Mouse (Mus musculus) hindbrain, embryonic 12.5 days (tissue): ENCODE measurements around the gene Runx3. TPM values are rescaled to one million over a fixed set of nuclear protein-coding genes. Genes with fewer than 3 reads are reported as not detected.

ENCODE experiments used
- ATAC-seq: fragments of 200-750 bp; cut with Nextera tagmentation; 2 replicates; pipeline ENCODE4 v1.8.0; 2017; ENCODE audit warnings: moderate TSS enrichment; ENCODE audit not compliant: low FRiP score
- H3K27ac ChIP-seq: fragments of 300-500 bp; sonication (generic); 2 replicates; pipeline ENCODE4 v1.5.1; 2016; ENCODE audit warnings: mild to moderate bottlenecking
- H3K27me3 ChIP-seq: fragments of 300-500 bp; sonication (generic); 2 replicates; pipeline ENCODE4 v1.6.1; 2016; ENCODE audit warnings: mild to moderate bottlenecking
- H3K36me3 ChIP-seq: fragments of 300-500 bp; sonication (generic); 2 replicates; pipeline ENCODE4 v1.6.1; 2016; ENCODE audit warnings: mild to moderate bottlenecking
- H3K4me1 ChIP-seq: fragments of 300-500 bp; sonication (generic); 2 replicates; pipeline ENCODE4 v1.6.1; 2016
- H3K4me2 ChIP-seq: fragments of 300-500 bp; sonication (generic); replicated peaks from 2 replicates; pipeline ENCODE4 v1.6.1; 2016; ENCODE audit warnings: mild to moderate bottlenecking
- H3K4me3 ChIP-seq: fragments of 300-500 bp; sonication (generic); 2 replicates; pipeline ENCODE4 v1.5.1; 2016; ENCODE audit warnings: mild to moderate bottlenecking
- H3K9ac ChIP-seq: fragments of 300-500 bp; sonication (generic); 2 replicates; pipeline ENCODE4 v1.6.1; 2016; ENCODE audit warnings: mild to moderate bottlenecking, moderate library complexity
- H3K9me3 ChIP-seq: fragments of 300-500 bp; sonication (generic); replicated peaks from 2 replicates; pipeline ENCODE4 v1.6.1; 2016; ENCODE audit warnings: mild to moderate bottlenecking
- WGBS: fragments of 180-500 bp; shearing (Covaris S2); methylation state at CpG from one replicate; pipeline ENCODE4 v1.1.7; 2016; 5-methylcytosine and 5-hydroxymethylcytosine counted together
- polyA plus RNA-seq: library from polyadenylated mRNA; unstranded; fragments of >200 nt; fragmentation: Nextera tagmentation; extraction: Ambion mirVana; gene quantifications from 2 replicates; pipeline ENCODE4 v1.2.1, GENCODE M21; 2016

Gene Runx3
- polyA plus RNA-seq, 1 experiment from 2014 or later: 0.19 TPM

- peaks cover 62% of the 10 kb centered on the region for H3K36me3 ChIP-seq
- H3K4me2 ChIP-seq: no peak overlapping the region
- H3K9me3 ChIP-seq: no peaks in the 10 kb centered on the region
- no peak for ATAC-seq
- WGBS: 86% methylated on average over 12 of the region's 12 CpGs
- no peak overlapping the region for H3K9ac ChIP-seq
- no peaks in the 10 kb centered on the region for H3K27me3 ChIP-seq
- H3K27ac ChIP-seq: no peak overlapping the region
- no peaks in the 10 kb centered on the region for H3K4me1 ChIP-seq
- no peak overlapping the region for H3K4me3 ChIP-seq
These were observed 101.4 kb downstream of the Runx3 start for GRCm38 (mm10) chr4:135221632-135222407.

DNA sequence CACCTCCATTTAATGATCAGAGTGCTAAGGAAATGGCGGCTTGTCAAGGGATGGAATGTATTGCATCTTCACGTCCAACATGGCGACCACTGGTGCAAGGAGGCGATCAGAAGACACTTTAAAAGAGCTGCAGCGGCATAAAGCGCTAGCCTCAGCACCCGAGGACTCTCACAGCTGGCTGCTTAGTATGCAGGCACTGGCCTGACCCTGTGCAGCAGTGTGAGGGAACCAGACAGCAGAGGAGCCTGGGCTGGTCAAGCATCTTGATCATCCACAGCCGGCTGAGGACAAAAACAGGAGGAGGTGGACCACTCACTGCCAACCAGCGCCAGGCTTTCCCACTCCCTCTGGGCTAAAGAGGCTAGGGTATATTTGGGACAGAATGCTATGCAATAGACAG is 103.4 kb downstream of the Runx3 start:
- Histone ChIP-seq H3K9me3 (no peaks in the 10 kb centered on the region), H3K9ac (no peak overlapping the region), H3K27me3 (no peaks in the 10 kb centered on the region), H3K4me1 (no peaks in the 10 kb centered on the region), H3K36me3 (peaks cover 43% of the 10 kb centered on the region), H3K27ac (no peak overlapping the region), H3K4me2 (no peak overlapping the region), H3K4me3 (no peak overlapping the region)
- ATAC-seq: no peak
- WGBS: 81% methylated on average over 9 of the region's 9 CpGs

DNA sequence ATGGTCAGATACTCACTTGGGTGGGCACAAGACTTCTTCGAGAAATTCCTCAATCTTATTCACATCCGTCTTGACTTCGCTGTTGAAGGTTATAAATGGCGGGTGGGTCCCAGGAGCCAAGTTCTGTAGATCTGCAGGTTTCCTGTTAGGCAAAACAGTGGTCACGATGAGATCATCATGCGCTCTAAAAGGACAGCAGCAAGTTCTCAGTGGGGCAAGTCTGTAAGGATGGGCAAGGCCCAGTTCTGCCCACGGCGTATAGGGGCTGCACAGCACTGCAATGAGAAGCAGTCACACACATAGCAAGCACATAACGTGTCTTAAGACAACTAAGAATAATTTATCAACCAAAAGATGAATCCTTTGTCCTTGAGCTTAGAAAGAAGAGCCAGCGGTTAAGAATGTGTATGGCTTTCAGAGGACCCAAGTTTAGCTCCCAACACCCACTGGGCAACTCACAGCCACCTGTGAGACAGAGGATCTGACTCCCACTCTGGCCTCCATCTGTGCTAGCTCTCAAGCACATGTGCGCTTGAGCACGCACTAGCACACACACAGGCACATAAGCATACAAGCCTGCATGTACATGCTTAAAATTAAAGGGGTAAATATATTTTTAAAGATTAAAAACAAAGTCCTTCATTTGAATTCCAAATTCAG is 105.7 kb downstream of the Runx3 start:
- WGBS: 94% methylated on average over 12 of the region's 12 CpGs
- H3K36me3 ChIP-seq: peaks cover 43% of the 10 kb centered on the region
- no peak for ATAC-seq
- no peak overlapping the region for H3K4me2 ChIP-seq
- no peaks in the 10 kb centered on the region for H3K27me3 ChIP-seq
- no peaks in the 10 kb centered on the region for H3K9me3 ChIP-seq
- no peak overlapping the region for H3K27ac ChIP-seq
- no peak overlapping the region for H3K9ac ChIP-seq
- 0 out of 2 replicates have a peak, but pooled peaks cover 2% of the 10 kb centered on the region for H3K4me1 ChIP-seq
- no peak overlapping the region for H3K4me3 ChIP-seq

Other genes starting within 250 kb of the Runx3 start
- 163 and 169 TPM in 2 replicates for gene Tmem50a, start 205.6 kb upstream of the Runx3 start, polyA plus RNA-seq
- 536 and 591 TPM in 2 replicates for gene Rsrp1, start 197.1 kb upstream of the Runx3 start, polyA plus RNA-seq
- gene Syf2, start 189.8 kb upstream of the Runx3 start, polyA plus RNA-seq: 77.2 and 80.7 TPM in 2 replicates
- gene Clic4, start 152.2 kb downstream of the Runx3 start, polyA plus RNA-seq: 159 TPM in 2 replicates
- gene Srrm1, start 232.7 kb downstream of the Runx3 start, polyA plus RNA-seq: 238 and 258 TPM in 2 replicates